9 mouse cellular contexts compared by ENCODE assay signal in the genomic region with DNA sequence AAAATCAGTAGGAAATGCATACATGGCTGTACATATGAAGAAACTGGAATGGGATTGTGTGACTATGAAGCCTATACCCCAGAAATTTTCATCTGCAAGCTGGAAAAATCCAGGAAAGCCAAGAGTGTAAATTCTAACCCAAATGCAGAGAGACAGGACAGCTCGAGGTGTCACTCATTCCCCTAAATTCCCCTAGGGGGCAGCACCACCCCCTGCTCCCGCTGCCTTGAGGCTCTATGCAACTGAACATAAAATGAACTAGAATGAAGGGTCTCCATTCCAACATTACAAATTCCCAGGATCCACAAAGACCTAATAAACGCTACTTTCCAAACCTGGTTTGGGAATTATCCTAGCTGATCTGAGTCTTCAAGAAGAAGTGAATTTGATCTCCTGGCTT. TPM values are rescaled to one million over a fixed set of nuclear protein-coding genes. Genes with fewer than 3 reads are reported as not detected.
A peak's percentile ranks its signal among the peaks of the same experiment; 100 is the strongest.
DNase-seq lines count a peak whose midpoint lies in the region; ATAC-seq and TF ChIP-seq lines count a peak whose summit lies in the region.
"Had no signal": no experiment of that assay in that cellular context is flagged by ENCODE, and none has a peak within 500 bp of the region (broad histone marks: within the 10 kb centered on the region; RNA-seq: fewer than 3 reads in every experiment).

No protein-coding gene starts in this region.

- no peaks in the 10 kb centered on the region for H3K27me3 ChIP-seq in G1E (ENCODE audit: insufficient read depth, low read length)
- H3K27me3 ChIP-seq in hindbrain, postnatal 0 days (ENCODE audit: insufficient read depth, low read length): no peaks in the 10 kb centered on the region
- H3K27me3 ChIP-seq: limb, embryonic 13.5 days had no signal

- 11% methylated on average over 3 of the region's 3 CpGs for WGBS in hindbrain, postnatal 0 days

- no peak overlapping the region for H3K9ac ChIP-seq in hindbrain, postnatal 0 days (replicated peaks; ENCODE audit: low read length)
- H3K9ac ChIP-seq: limb, embryonic 13.5 days had no signal

- peaks cover 39% of the 10 kb centered on the region for H3K4me1 ChIP-seq in G1E (ENCODE audit: insufficient read depth, low read depth, low read length)
- H3K4me1 ChIP-seq in hindbrain, postnatal 0 days (ENCODE audit: insufficient read depth, low read length): no peaks in the 10 kb centered on the region
- H3K4me1 ChIP-seq: limb, embryonic 13.5 days had no signal

- no peak overlapping the region for H3K4me3 ChIP-seq in G1E (ENCODE audit: low read depth, low read length)
- H3K4me3 ChIP-seq in hindbrain, postnatal 0 days (ENCODE audit: low read length): no peak overlapping the region
- H3K4me3 ChIP-seq: limb, embryonic 13.5 days had no signal

- no peak for ATAC-seq in G1E (ENCODE audit: extremely low read depth, insufficient number of reproducible peaks, low FRiP score, poor library complexity, severe bottlenecking)
- no peak for ATAC-seq in hindbrain, postnatal 0 days
- peak; percentile 82 for ATAC-seq in megakaryocyte-erythroid progenitor cell, adult 5-6 weeks (replicated peaks; ENCODE audit: low FRiP score, low TSS enrichment, poor library complexity, severe bottlenecking)

- TF ChIP-seq CTCF in G1E (IDR thresholded peaks at IDR 0.05; ENCODE audit: low read depth, low read length): peak; percentile 82
- peak; percentile 79 for TF ChIP-seq CTCF in hindbrain, postnatal 0 days (IDR thresholded peaks at IDR 0.05; ENCODE audit: low read depth)

- no peak overlapping the region for H3K27ac ChIP-seq in hindbrain, postnatal 0 days
- H3K27ac ChIP-seq: limb, embryonic 13.5 days had no signal

- H3K4me2 ChIP-seq in hindbrain, postnatal 0 days (ENCODE audit: low read depth, low read length): no peak overlapping the region
- H3K4me2 ChIP-seq: limb, embryonic 13.5 days had no signal

- H3K9me3 ChIP-seq in G1E (replicated peaks): no peaks in the 10 kb centered on the region
- no peaks in the 10 kb centered on the region for H3K9me3 ChIP-seq in hindbrain, postnatal 0 days (ENCODE audit: low read length)
- H3K9me3 ChIP-seq: limb, embryonic 13.5 days had no signal

- DNase-seq in kidney, adult 9 months: peak; percentile 17
- no peak for DNase-seq in kidney, adult 11 months
- DNase-seq in A20 (ENCODE audit: low read depth, low spot score) (peak; percentile 35), G1E (ENCODE audit: low spot score) (peak; percentile 20)
- DNase-seq in cerebellum, adult 9-11 months: peak; percentile 10
- peak; percentile 61 for DNase-seq in hindbrain, postnatal 0 days (ENCODE audit: low spot score)
- no peak for DNase-seq in urinary bladder, adult 18-20 months (ENCODE audit: low spot score in 2 of 2)

- H3K36me3 ChIP-seq in G1E (replicated peaks): peaks cover 51% of the 10 kb centered on the region
- no peaks in the 10 kb centered on the region for H3K36me3 ChIP-seq in hindbrain, postnatal 0 days (ENCODE audit: insufficient read depth, low read length)
- H3K36me3 ChIP-seq: limb, embryonic 13.5 days had no signal

RNA-seq across cellular contexts. Expression of a gene that starts 48.1 kb away (rescaled TPM):
- 95.5 and 139 TPM in 2 replicates for total RNA-seq in G1E (2014; fragmentation: Nextera tagmentation)
- total RNA-seq in G1E (2017): 52.9 and 57.8 TPM in 2 replicates
- 18.9 and 25.2 TPM in 2 replicates for polyA plus RNA-seq in G1E (2012)
- total RNA-seq in hindbrain, postnatal 0 days (2014; rRNA removed): 497 and 567 TPM in 2 replicates
- 193 and 195 TPM in 2 replicates for polyA plus RNA-seq in hindbrain, postnatal 0 days (2015; fragmentation: Nextera tagmentation; extraction: Ambion mirVana)
- not detected in 2 replicates for total RNA-seq in megakaryocyte-erythroid progenitor cell, adult 5-6 weeks (2014; fragmentation: Nextera tagmentation)
- 0.38 TPM in 1 of 2 replicates, not detected in the other for total RNA-seq in megakaryocyte-erythroid progenitor cell, adult 5-6 weeks (2017)

Comparison
In these comparisons a context has a peak if more than half of its experiments do, and no peak if none do; other contexts are left out.
1. DNase-seq: peak in kidney, adult 9 months (single experiment), A20 (single experiment), G1E (single experiment), cerebellum, adult 9-11 months (single experiment) and hindbrain, postnatal 0 days (single experiment); none in kidney, adult 11 months (single experiment) and urinary bladder, adult 18-20 months (0 of 2).
2. RNA of a gene that starts 48.1 kb away (total RNA-seq): 497 to 567 TPM in hindbrain, postnatal 0 days and 52.9 to 139 TPM in G1E; 0.38 TPM in megakaryocyte-erythroid progenitor cell, adult 5-6 weeks; every median in the first group is over 10 times any median in the second.